Mouse (Mus musculus): ENCODE data around the gene Rerg. TPM values are rescaled to one million over a fixed set of nuclear protein-coding genes. Genes with fewer than 3 reads are reported as not detected.

Rerg gene
- polyA plus RNA-seq, 1 experiment from 2014 or later = not detected

Other genes starting within 250 kb of the Rerg start
- gene Erp27, start 248.3 kb downstream of the Rerg start, polyA plus RNA-seq (2018) = 0.27 TPM in 1 of 3 replicates, not detected in the others
- gene Pde6h, start 246.7 kb downstream of the Rerg start, polyA plus RNA-seq (2018) = 0.10 to 0.50 TPM in 2 of 3 replicates, not detected in the other
- gene Arhgdib, start 228.6 kb downstream of the Rerg start, polyA plus RNA-seq (2018) = 620 to 1,090 TPM (median 743 TPM) in 3 replicates
- 42.1 to 107 TPM (median 64.1 TPM) in 3 replicates for gene Ptpro, start 81.8 kb upstream of the Rerg start, polyA plus RNA-seq (2018)